Mouse (Mus musculus) liver, adult 2 months (tissue): ENCODE data around the gene Gm13769.
"Not testable (repeated sequence)": the region's sequence is repeated elsewhere in the genome, so short reads cannot be mapped to it uniquely, and the experiment has no call there.

ENCODE experiments used
- CTCF ChIP-seq: fragments of 200-500 bp; IDR thresholded peaks from 2 replicates; pipeline ENCODE4 v1.5.1; 2011; ENCODE audit warnings: low read depth, low read length, control low read depth
- POLR2A ChIP-seq: fragments of 200-500 bp; IDR thresholded peaks from 2 replicates; pipeline ENCODE4 v1.6.1; 2011; ENCODE audit warnings: low read length, control low read depth; ENCODE audit not compliant: insufficient read depth; ENCODE audit errors: extremely low read depth

- not testable (repeated sequence) for TF ChIP-seq CTCF, POLR2A
Observed at GRCm38 (mm10) chr2:90321900-90322299, at the start of gene Gm13769.
